ENCODE assay signal across 10 mouse cellular contexts in genomic region chr19:7420108-7420507, GRCm38 (mm10). TPM values are rescaled to one million over a fixed set of nuclear protein-coding genes. Genes with fewer than 3 reads are reported as not detected.
DNase-seq lines count a peak whose midpoint lies in the region; ATAC-seq and TF ChIP-seq lines count a peak whose summit lies in the region.
"Had no signal": no experiment of that assay in that cellular context is flagged by ENCODE, and none has a peak within 500 bp of the region (broad histone marks: within the 10 kb centered on the region; RNA-seq: fewer than 3 reads in every experiment).

No protein-coding gene starts in this region.

- no peaks in the 10 kb centered on the region; the same call in 1 of the 2 replicates for H3K27me3 ChIP-seq in cerebellum, adult 2 months (ENCODE audit: control insufficient read depth, insufficient read depth, low read length)
- no peaks in the 10 kb centered on the region for H3K27me3 ChIP-seq in neural tube, embryonic 11.5 days (ENCODE audit: control insufficient read depth, insufficient read depth, low read length)
- H3K27me3 ChIP-seq in hindbrain, postnatal 0 days (ENCODE audit: insufficient read depth, low read length): no peaks in the 10 kb centered on the region
- H3K27me3 ChIP-seq in neural tube, embryonic 14.5 days (ENCODE audit: control insufficient read depth, insufficient read depth, low read length): no peaks in the 10 kb centered on the region

- no peak for TF ChIP-seq CTCF in cerebellum, adult 2 months (IDR thresholded peaks at IDR 0.05; ENCODE audit: borderline replicate concordance, insufficient read depth, low read depth, low read length)
- TF ChIP-seq CTCF in hindbrain, postnatal 0 days (IDR thresholded peaks at IDR 0.05; ENCODE audit: low read depth): no peak

- ATAC-seq in neural tube, embryonic 11.5 days (ENCODE audit: insufficient read depth, low FRiP score, low TSS enrichment): no peak
- ATAC-seq in hindbrain, postnatal 0 days: no peak
- no peak for ATAC-seq in neural tube, embryonic 14.5 days (ENCODE audit: low read depth)

- TF ChIP-seq POLR2A in cerebellum, adult 2 months (IDR thresholded peaks at IDR 0.05; ENCODE audit: borderline replicate concordance, insufficient read depth, low read length): no peak

- no peak overlapping the region for H3K4me3 ChIP-seq in cerebellum, adult 2 months (replicated peaks; ENCODE audit: insufficient read depth, low read depth, low read length)
- peak overlapping the region; percentile 100 for H3K4me3 ChIP-seq in neural tube, embryonic 11.5 days (ENCODE audit: low read depth, low read length)
- 0 out of 2 replicates have a peak overlapping the region, but pooled peaks have one; percentile 90 for H3K4me3 ChIP-seq in hindbrain, postnatal 0 days (ENCODE audit: low read length)
- H3K4me3 ChIP-seq in neural tube, embryonic 14.5 days (ENCODE audit: low read depth, low read length): peak overlapping the region; percentile 93

- H3K4me2 ChIP-seq in neural tube, embryonic 11.5 days (ENCODE audit: low read depth): peak overlapping the region; percentile 83
- H3K4me2 ChIP-seq in hindbrain, postnatal 0 days (ENCODE audit: low read depth, low read length): peak overlapping the region; percentile 88
- H3K4me2 ChIP-seq in neural tube, embryonic 14.5 days (ENCODE audit: low read depth, low read length): peak overlapping the region; percentile 91

- H3K9me3 ChIP-seq in neural tube, embryonic 11.5 days (ENCODE audit: control insufficient read depth, low read length): no peaks in the 10 kb centered on the region
- no peaks in the 10 kb centered on the region for H3K9me3 ChIP-seq in hindbrain, postnatal 0 days (ENCODE audit: low read length)
- no peaks in the 10 kb centered on the region for H3K9me3 ChIP-seq in neural tube, embryonic 14.5 days (ENCODE audit: control insufficient read depth, low read length)

- DNase-seq in cerebellum, postnatal 10 days: peak; percentile 31
- DNase-seq in cerebellum, adult 2 months: no peak
- DNase-seq in neural tube, embryonic 11.5 days (ENCODE audit: low spot score): no peak
- no peak for DNase-seq in neural tube, embryonic 10.5 days (ENCODE audit: extremely low spot score, low spot score)
- no peak for DNase-seq in hindbrain, postnatal 0 days (ENCODE audit: low spot score)
- no peak for DNase-seq in T-cell, adult 2 months (ENCODE audit: low spot score)
- no peak for DNase-seq in spleen, adult 18-20 months
- DNase-seq: adrenal gland, adult 2 months had no signal

- peaks cover 14% of the 10 kb centered on the region for H3K36me3 ChIP-seq in neural tube, embryonic 11.5 days (ENCODE audit: control insufficient read depth, insufficient read depth, low read length)
- H3K36me3 ChIP-seq in hindbrain, postnatal 0 days (ENCODE audit: insufficient read depth, low read length): no peaks in the 10 kb centered on the region
- peaks cover 25% of the 10 kb centered on the region for H3K36me3 ChIP-seq in neural tube, embryonic 14.5 days (ENCODE audit: control insufficient read depth, insufficient read depth, low read length)

- H3K27ac ChIP-seq in cerebellum, adult 2 months (ENCODE audit: insufficient read depth, low read length): no peak overlapping the region
- H3K27ac ChIP-seq in neural tube, embryonic 11.5 days (ENCODE audit: low read depth, low read length): no peak overlapping the region
- H3K27ac ChIP-seq in hindbrain, postnatal 0 days: 0 out of 2 replicates have a peak overlapping the region, but pooled peaks have one; percentile 98
- peak overlapping the region; percentile 99 for H3K27ac ChIP-seq in neural tube, embryonic 14.5 days (ENCODE audit: low read depth, low read length)
- H3K27ac ChIP-seq: macrophage had no signal

- peak overlapping the region; percentile 99 for H3K9ac ChIP-seq in neural tube, embryonic 11.5 days (ENCODE audit: low read length)
- H3K9ac ChIP-seq in hindbrain, postnatal 0 days (replicated peaks; ENCODE audit: low read length): peak overlapping the region; percentile 94
- peak overlapping the region; percentile 100 for H3K9ac ChIP-seq in neural tube, embryonic 14.5 days (replicated peaks; ENCODE audit: low read depth, low read length)

- 49% methylated on average over 12 of the region's 12 CpGs for WGBS in cerebellum, adult 2 months
- 71% methylated on average over 12 of the region's 12 CpGs for WGBS in neural tube, embryonic 11.5 days
- WGBS in hindbrain, postnatal 0 days: 36% methylated on average over 12 of the region's 12 CpGs
- 54% methylated on average over 12 of the region's 12 CpGs for WGBS in neural tube, embryonic 14.5 days

- H3K4me1 ChIP-seq in cerebellum, adult 2 months (ENCODE audit: control insufficient read depth, insufficient read depth, low read length): no peaks in the 10 kb centered on the region
- H3K4me1 ChIP-seq in neural tube, embryonic 11.5 days (ENCODE audit: control insufficient read depth, insufficient read depth, low read length): peaks cover 50% of the 10 kb centered on the region
- peaks cover 42% of the 10 kb centered on the region for H3K4me1 ChIP-seq in hindbrain, postnatal 0 days (ENCODE audit: insufficient read depth, low read length)
- peaks cover 73% of the 10 kb centered on the region for H3K4me1 ChIP-seq in neural tube, embryonic 14.5 days (ENCODE audit: control insufficient read depth, insufficient read depth, low read length)

RNA-seq across cellular contexts. Expression of gene 2700081O15Rik, which starts 2.7 kb away (rescaled TPM):
- 16.3 and 16.6 TPM in 2 replicates for polyA plus RNA-seq in cerebellum, adult 2 months (2012; rRNA removed)
- polyA plus RNA-seq in neural tube, embryonic 11.5 days (2014; fragmentation: Nextera tagmentation; extraction: Ambion mirVana): 15.1 and 16.3 TPM in 2 replicates
- 114 and 129 TPM in 2 replicates for total RNA-seq in hindbrain, postnatal 0 days (2014; rRNA removed)
- polyA plus RNA-seq in hindbrain, postnatal 0 days (2015; fragmentation: Nextera tagmentation; extraction: Ambion mirVana): 9.3 TPM in 2 replicates
- 17.0 and 17.2 TPM in 2 replicates for polyA plus RNA-seq in neural tube, embryonic 14.5 days (2014; fragmentation: Nextera tagmentation; extraction: Ambion mirVana)

RNA-seq across cellular contexts. Expression of gene Spindoc, which starts 37.3 kb away (rescaled TPM):
- polyA plus RNA-seq in cerebellum, adult 2 months (2012; rRNA removed): 18.5 and 19.0 TPM in 2 replicates
- 25.6 and 35.1 TPM in 2 replicates for polyA plus RNA-seq in neural tube, embryonic 11.5 days (2014; fragmentation: Nextera tagmentation; extraction: Ambion mirVana)
- total RNA-seq in hindbrain, postnatal 0 days (2014; rRNA removed): 37.1 and 57.3 TPM in 2 replicates
- 19.0 and 19.8 TPM in 2 replicates for polyA plus RNA-seq in hindbrain, postnatal 0 days (2015; fragmentation: Nextera tagmentation; extraction: Ambion mirVana)
- 15.8 and 22.6 TPM in 2 replicates for polyA plus RNA-seq in neural tube, embryonic 14.5 days (2014; fragmentation: Nextera tagmentation; extraction: Ambion mirVana)

Comparison
In these comparisons a context has a peak if more than half of its experiments do, and no peak if none do; other contexts are left out.
1. DNase-seq: peak in cerebellum, postnatal 10 days (2 of 2); none in cerebellum, adult 2 months (0 of 2), neural tube, embryonic 11.5 days (single experiment), neural tube, embryonic 10.5 days (single experiment), hindbrain, postnatal 0 days (single experiment), T-cell, adult 2 months (single experiment) and spleen, adult 18-20 months (0 of 2).
2. H3K27ac ChIP-seq: peak in hindbrain, postnatal 0 days (single experiment) and neural tube, embryonic 14.5 days (single experiment); none in cerebellum, adult 2 months (single experiment) and neural tube, embryonic 11.5 days (single experiment).
3. Peak in every context shown above with its lines, with median percentiles within 50 percentile points of each other: H3K4me2 ChIP-seq and H3K9ac ChIP-seq.